Mouse (Mus musculus) T-helper 2 cell (primary cell): ENCODE data around the gene Pmp22.

Experiments
- in situ Hi-C: fragments of 300-600 bp; cut with MboI, MseI; formaldehyde crosslinking; loops from one replicate; pipeline ENCODE4 v1.15.1; 2025; ENCODE audit warnings: high pct_unique_total_duplicates

Pmp22 gene

GRCm38 (mm10) chr11:63128784-63129183 lies at the start of gene Pmp22:
Gene Pmp22, plus strand, starts transcription at chr11:63128982.
- in situ Hi-C loops, result no loop called here

- in situ Hi-C loops, result no loop called here
Measured at GRCm38 (mm10) chr11:63084536-63084935, 44.2 kb upstream of the Pmp22 start.

GRCm38 (mm10) chr11:63088672-63089071 lies 40.1 kb upstream of the Pmp22 start:
- in situ Hi-C loops, result no loop called here

- in situ Hi-C loops, result no loop called here
Measured at GRCm38 (mm10) chr11:63090210-63090609, 38.6 kb upstream of the Pmp22 start.

- in situ Hi-C loops, result no loop called here
Measured at GRCm38 (mm10) chr11:63090986-63091385, 37.8 kb upstream of the Pmp22 start.

GRCm38 (mm10) chr11:63092271-63092670 lies 36.5 kb upstream of the Pmp22 start:
- in situ Hi-C loops, result no loop called here

GRCm38 (mm10) chr11:63093601-63094000 lies 35.2 kb upstream of the Pmp22 start:
- in situ Hi-C loops, result no loop called here

- in situ Hi-C loops, result no loop called here
Measured at GRCm38 (mm10) chr11:63094496-63094895, 34.3 kb upstream of the Pmp22 start.

GRCm38 (mm10) chr11:63098016-63098415 lies 30.8 kb upstream of the Pmp22 start:
- in situ Hi-C loops, result no loop called here

GRCm38 (mm10) chr11:63099390-63099789 lies 29.4 kb upstream of the Pmp22 start:
- in situ Hi-C loops, result no loop called here

- in situ Hi-C loops, result no loop called here
Measured at GRCm38 (mm10) chr11:63103256-63103655, 25.5 kb upstream of the Pmp22 start.

- in situ Hi-C loops, result no loop called here
Measured at GRCm38 (mm10) chr11:63104026-63104425, 24.8 kb upstream of the Pmp22 start.

- in situ Hi-C loops, result no loop called here
Measured at GRCm38 (mm10) chr11:63109230-63109775, 19.5 kb upstream of the Pmp22 start.

- in situ Hi-C loops, result no loop called here
Measured at GRCm38 (mm10) chr11:63110329-63110728, 18.5 kb upstream of the Pmp22 start.

GRCm38 (mm10) chr11:63114807-63115641 lies 13.8 kb upstream of the Pmp22 start:
- in situ Hi-C loops, result no loop called here

GRCm38 (mm10) chr11:63116652-63117051 lies 12.1 kb upstream of the Pmp22 start:
- in situ Hi-C loops, result no loop called here

- in situ Hi-C loops, result no loop called here
Measured at GRCm38 (mm10) chr11:63117266-63117665, 11.5 kb upstream of the Pmp22 start.

GRCm38 (mm10) chr11:63119791-63120190 lies 9.0 kb upstream of the Pmp22 start:
- in situ Hi-C loops, result no loop called here

- in situ Hi-C loops, result no loop called here
Measured at GRCm38 (mm10) chr11:63122249-63122648, 6.5 kb upstream of the Pmp22 start.

GRCm38 (mm10) chr11:63122776-63123350 lies 5.9 kb upstream of the Pmp22 start:
- in situ Hi-C loops, result no loop called here

- in situ Hi-C loops, result no loop called here
Measured at GRCm38 (mm10) chr11:63124316-63124715, 4.5 kb upstream of the Pmp22 start.

GRCm38 (mm10) chr11:63125832-63126456 lies 2.8 kb upstream of the Pmp22 start:
- in situ Hi-C loops, result no loop called here
